Mouse (Mus musculus) brain, embryonic 14.5 days (tissue): ENCODE data around the gene Pam. TPM values are rescaled to one million over a fixed set of nuclear protein-coding genes. Genes with fewer than 3 reads are reported as not detected.

Experiments used
- DNase-seq: peaks from one replicate; pipeline ENCODE4 v3.0.0-alpha.2; 2011; ENCODE audit warnings: low read depth
- CTCF ChIP-seq: fragments of 200-500 bp; IDR thresholded peaks from 2 replicates; pipeline ENCODE4 v1.5.1; 2012; ENCODE audit warnings: inconsistent platforms, mild to moderate bottlenecking, moderate library complexity, borderline replicate concordance; ENCODE audit not compliant: insufficient read depth, insufficient read length; ENCODE audit errors: extremely low read depth
- POLR2A ChIP-seq: fragments of 200-500 bp; IDR thresholded peaks from 2 replicates; pipeline ENCODE4 v1.6.1; 2012; ENCODE audit warnings: mild to moderate bottlenecking, inconsistent platforms, borderline replicate concordance; ENCODE audit not compliant: poor library complexity, insufficient read depth, insufficient read length, severe bottlenecking; ENCODE audit errors: extremely low read depth
- polyA plus RNA-seq: library from polyadenylated mRNA; depleted of rRNA; stranded (reverse); fragments of >200 nt; gene quantifications from 2 replicates; pipeline ENCODE4 v1.2.3, GENCODE M21; 2012

Gene Pam
- polyA plus RNA-seq, 1 experiment = 42.8 TPM

GRCm38 (mm10) chr1:98097957-98098729 is 2.7 kb upstream of the Pam start:
- DNase-seq = peak; percentile 63
- no peak for TF ChIP-seq POLR2A
- TF ChIP-seq CTCF = no peak

- TF ChIP-seq POLR2A = no peak
- TF ChIP-seq CTCF = no peak
- DNase-seq = no peak
Measured at GRCm38 (mm10) chr1:98096396-98096935, 1.0 kb upstream of the Pam start.

DNA sequence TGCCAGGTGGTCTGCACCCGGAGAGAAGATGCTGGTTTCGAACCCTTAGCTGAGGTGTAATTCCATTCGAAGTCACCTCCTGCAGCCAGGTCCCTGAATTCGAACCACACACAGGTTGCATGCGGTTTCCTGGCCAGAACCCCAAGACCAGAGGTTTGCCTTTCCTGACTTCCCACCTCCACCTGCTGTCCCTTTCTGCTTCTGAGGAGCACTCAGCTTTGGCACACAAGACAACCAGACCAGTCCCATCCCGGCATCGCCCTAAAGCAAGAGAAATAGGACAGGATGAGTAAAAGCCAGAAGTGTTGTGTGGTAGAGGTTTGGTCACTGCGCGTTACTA is 515 bp upstream of the Pam start:
- no peak for DNase-seq
- TF ChIP-seq POLR2A (no peak), CTCF (no peak)

GRCm38 (mm10) chr1:98094811-98095245 is 618 bp downstream of the Pam start:
- TF ChIP-seq POLR2A (no peak), CTCF (no peak)
- DNase-seq = peak; percentile 82

DNA sequence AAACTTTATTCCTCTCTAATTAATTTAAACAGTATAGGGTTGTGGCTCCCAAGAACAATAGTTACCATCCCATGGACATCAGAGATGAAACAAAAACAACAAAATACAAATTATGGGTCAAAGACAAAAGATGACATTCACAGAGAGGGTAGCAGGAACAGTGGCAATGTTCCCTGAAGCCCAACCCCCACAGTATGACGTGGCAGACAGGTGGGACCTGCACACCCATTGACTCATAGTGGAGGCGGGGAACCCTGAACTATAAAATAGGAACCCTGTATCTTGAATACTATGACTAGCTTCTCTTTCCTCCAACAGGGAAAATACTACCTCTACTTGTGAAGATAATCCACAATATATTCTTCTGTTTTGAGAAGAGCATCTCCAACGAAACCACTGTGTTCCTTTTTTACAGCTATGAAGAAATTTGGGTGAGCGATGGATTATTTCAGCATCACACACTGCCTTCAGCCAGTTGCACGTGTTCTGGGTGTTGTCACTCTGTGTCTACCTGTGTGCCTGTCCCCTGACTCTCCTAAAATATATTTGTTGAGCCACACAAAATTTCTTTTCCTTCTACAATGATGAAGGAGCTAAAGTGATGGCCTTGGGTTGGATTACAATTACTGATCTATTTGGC is 6.0 kb downstream of the Pam start:
- TF ChIP-seq CTCF (no peak), POLR2A (no peak)
- DNase-seq = no peak

DNA sequence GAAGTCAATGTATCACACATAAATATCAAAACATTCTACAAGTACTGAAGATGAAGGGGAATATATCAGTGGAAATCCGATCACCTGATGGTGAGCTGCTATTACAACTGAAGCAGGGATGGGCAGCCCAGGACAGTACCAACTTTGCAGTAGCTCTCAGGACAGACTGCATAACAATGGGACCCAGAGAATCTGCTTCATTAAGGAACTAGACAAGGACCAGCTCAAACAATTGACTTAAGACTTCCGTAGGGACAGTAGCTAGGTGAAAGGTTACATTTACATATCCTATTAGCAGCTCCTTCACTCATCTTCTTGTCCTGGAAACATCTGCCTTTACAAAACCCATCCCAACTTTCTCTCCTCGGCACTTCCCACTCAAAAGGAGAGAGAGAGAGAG is 9.0 kb downstream of the Pam start:
- TF ChIP-seq POLR2A (no peak), CTCF (no peak)
- no peak for DNase-seq

DNA sequence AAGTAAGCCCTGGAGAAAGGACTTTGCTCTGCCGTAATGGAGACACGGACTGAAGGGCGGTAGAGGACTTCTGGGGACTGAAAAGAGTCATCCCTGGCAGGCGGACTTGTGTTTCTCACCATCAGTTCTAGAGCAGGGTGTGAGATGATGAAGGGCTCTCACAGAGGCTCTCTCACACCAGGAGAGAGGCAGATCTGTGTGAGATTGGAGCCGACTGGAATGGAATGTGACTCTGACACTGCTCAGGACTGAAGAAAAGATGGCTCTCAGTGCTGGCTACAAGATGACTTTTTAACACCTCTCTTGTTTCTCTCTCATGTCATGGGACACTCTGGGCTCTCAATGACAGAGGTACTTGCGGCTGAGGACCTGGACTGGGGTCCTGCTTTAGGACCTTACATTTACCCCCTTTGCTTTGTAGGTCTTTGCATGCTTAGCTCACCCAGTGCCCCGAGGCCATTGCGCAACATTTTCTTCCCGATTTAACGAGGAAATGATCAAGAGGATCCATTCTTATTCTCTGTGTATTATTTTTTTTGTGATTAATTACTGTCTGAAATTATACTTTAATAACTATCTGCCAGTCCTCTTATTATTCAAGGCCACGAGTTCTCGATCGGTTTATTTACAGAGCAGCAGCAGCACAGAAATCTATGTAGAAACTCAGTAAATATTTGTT is 10.7 kb downstream of the Pam start:
- TF ChIP-seq CTCF (no peak), POLR2A (no peak)
- peak; percentile 29 for DNase-seq

GRCm38 (mm10) chr1:98083508-98083907 is 11.9 kb downstream of the Pam start:
- no peak for TF ChIP-seq CTCF
- TF ChIP-seq POLR2A = no peak
- DNase-seq = peak; percentile 36

GRCm38 (mm10) chr1:98082988-98083387 is 12.5 kb downstream of the Pam start:
- TF ChIP-seq POLR2A (no peak), CTCF (no peak)
- peak; percentile 76 for DNase-seq

- no peak for DNase-seq
- TF ChIP-seq CTCF (no peak), POLR2A (no peak)
Measured at GRCm38 (mm10) chr1:98080431-98080830, 15.0 kb downstream of the Pam start.

DNA sequence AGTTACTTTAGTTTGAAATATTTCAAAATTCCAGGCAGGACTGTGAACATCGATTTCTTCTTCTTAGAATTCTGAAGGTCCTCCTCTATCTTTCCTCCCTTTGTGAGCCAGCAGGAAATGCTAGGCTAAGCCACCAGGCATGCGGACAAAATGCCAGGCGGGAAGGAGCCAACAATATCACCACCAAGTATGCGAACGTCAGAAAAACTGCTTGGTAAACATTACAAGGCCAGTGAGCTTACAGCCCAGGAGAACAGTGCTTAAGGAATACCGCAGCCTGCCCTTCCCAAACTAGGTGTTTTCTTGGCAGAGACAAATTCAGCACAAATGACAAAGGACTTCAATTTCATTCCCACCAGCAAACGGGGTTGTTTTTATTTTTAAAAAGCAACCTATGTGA is 15.8 kb downstream of the Pam start:
- no peak for TF ChIP-seq POLR2A
- no peak for TF ChIP-seq CTCF
- DNase-seq = no peak
